Comparison of ENCODE assay signal across 8 mouse cellular contexts in genomic region chr10:52417299-52417997, GRCm38 (mm10). TPM values are rescaled to one million over a fixed set of nuclear protein-coding genes. Genes with fewer than 3 reads are reported as not detected.
DNase-seq lines count a peak whose midpoint lies in the region; ATAC-seq and TF ChIP-seq lines count a peak whose summit lies in the region.

Gene Nus1 (plus strand): TSS chr10:52417547.

- H3K27ac ChIP-seq in forebrain, postnatal 0 days (ENCODE audit: low read depth, low read length) = peak within 1 kb of the TSS; percentile 97
- peak within 1 kb of the TSS; percentile 92 for H3K27ac ChIP-seq in lung, embryonic 15.5 days

- peaks cover 16% of the 10 kb centered on the region for H3K4me1 ChIP-seq in G1E (ENCODE audit: insufficient read depth, low read depth, low read length)
- peaks cover 24% of the 10 kb centered on the region for H3K4me1 ChIP-seq in forebrain, postnatal 0 days (ENCODE audit: insufficient read depth)
- peaks cover 24% of the 10 kb centered on the region for H3K4me1 ChIP-seq in lung, embryonic 15.5 days

- H3K4me3 ChIP-seq in G1E (ENCODE audit: low read depth, low read length) = peak within 1 kb of the TSS; percentile 93
- peak within 1 kb of the TSS; percentile 88 for H3K4me3 ChIP-seq in forebrain, postnatal 0 days (ENCODE audit: low read depth, low read length)
- H3K4me3 ChIP-seq in lung, embryonic 15.5 days = peak within 1 kb of the TSS; percentile 100

- DNase-seq in G1E (ENCODE audit: low spot score) = peak; percentile 74
- peak; percentile 95 to 97 for DNase-seq in cerebellum, adult 18-20 months
- peak; percentile 100 for DNase-seq in forebrain, postnatal 0 days
- peak; percentile 98 for DNase-seq in heart, postnatal 4 days
- DNase-seq in layer of hippocampus, adult 8-10 months (ENCODE audit: low spot score in 2 of 2) = peak; percentile 95 to 96
- peak; percentile 94 for DNase-seq in ovary, adult 18-20 months (ENCODE audit: low spot score)
- peak; percentile 98 for DNase-seq in thymus, postnatal 0 days (ENCODE audit: low spot score)

- peak within 1 kb of the TSS; percentile 82 for H3K9ac ChIP-seq in forebrain, postnatal 0 days
- H3K9ac ChIP-seq in lung, embryonic 15.5 days = peak within 1 kb of the TSS; percentile 95

- peak within 1 kb of the TSS; percentile 70 for H3K4me2 ChIP-seq in forebrain, postnatal 0 days (ENCODE audit: low read depth)
- peak within 1 kb of the TSS; percentile 70 for H3K4me2 ChIP-seq in lung, embryonic 15.5 days

- peak; percentile 95 for ATAC-seq in G1E (ENCODE audit: extremely low read depth, insufficient number of reproducible peaks, low FRiP score, poor library complexity, severe bottlenecking)
- peak; percentile 98 for ATAC-seq in forebrain, postnatal 0 days
- peak; percentile 100 for ATAC-seq in lung, embryonic 15.5 days (ENCODE audit: borderline replicate concordance, extremely low read depth, low FRiP score, low TSS enrichment)

- no peaks in the 10 kb centered on the region for H3K9me3 ChIP-seq in G1E (replicated peaks)
- H3K9me3 ChIP-seq in forebrain, postnatal 0 days (ENCODE audit: low read length) = no peaks in the 10 kb centered on the region
- H3K9me3 ChIP-seq in lung, embryonic 15.5 days = no peaks in the 10 kb centered on the region

- 2% methylated on average over 67 of the region's 79 CpGs for WGBS in forebrain, postnatal 0 days
- WGBS in lung, embryonic 15.5 days = under 1% methylated on average over 79 of the region's 79 CpGs

- peaks cover 11% of the 10 kb centered on the region for H3K36me3 ChIP-seq in G1E (replicated peaks)
- no peaks in the 10 kb centered on the region for H3K36me3 ChIP-seq in forebrain, postnatal 0 days (ENCODE audit: insufficient read depth)
- H3K36me3 ChIP-seq in lung, embryonic 15.5 days = no peaks in the 10 kb centered on the region

- H3K27me3 ChIP-seq in G1E (ENCODE audit: insufficient read depth, low read length) = 0 out of 2 replicates have a peak, but pooled peaks cover 2% of the 10 kb centered on the region
- no peaks in the 10 kb centered on the region for H3K27me3 ChIP-seq in forebrain, postnatal 0 days (ENCODE audit: insufficient read depth, low read length)
- H3K27me3 ChIP-seq in lung, embryonic 15.5 days = no peaks in the 10 kb centered on the region

- TF ChIP-seq CTCF in G1E (IDR thresholded peaks at IDR 0.05; ENCODE audit: low read depth, low read length) = 0 out of 2 replicates have a peak, but pooled peaks have one; percentile 9
- TF ChIP-seq CTCF in forebrain, postnatal 0 days (IDR thresholded peaks at IDR 0.05; ENCODE audit: low read depth) = peak; percentile 94

RNA-seq across cellular contexts. Expression of gene Nus1, which starts in this region (rescaled TPM):
- total RNA-seq in G1E (2014; fragmentation: Nextera tagmentation) (8.3 and 12.0 TPM in 2 replicates), G1E (2017) (10.2 and 12.7 TPM in 2 replicates)
- polyA plus RNA-seq in G1E (2012) = 7.6 and 9.0 TPM in 2 replicates
- 21.2 and 31.8 TPM in 2 replicates for total RNA-seq in forebrain, postnatal 0 days (2014; rRNA removed)
- polyA plus RNA-seq in forebrain, postnatal 0 days (2015; fragmentation: Nextera tagmentation; extraction: Ambion mirVana) = 11.5 and 19.1 TPM in 2 replicates
- total RNA-seq in heart, postnatal 4 days (2021) = 10 to 100 TPM; 28.3 to 32.9 TPM
- total RNA-seq in layer of hippocampus, adult 8-10 months (2022) = 10 to 100 TPM; 55.9 to 75.5 (median 64.1) TPM
- 10.9 and 11.8 TPM in 2 replicates for polyA plus RNA-seq in lung, embryonic 15.5 days (2015; fragmentation: Nextera tagmentation; extraction: Ambion mirVana)
- polyA plus RNA-seq in thymus, postnatal 0 days (2015; fragmentation: Nextera tagmentation; extraction: Ambion mirVana) = 8.3 and 11.0 TPM in 2 replicates

Comparison
In these comparisons a context has a peak if more than half of its experiments do, and no peak if none do; other contexts are left out.
1. Peak in every context shown above with its lines: DNase-seq, ATAC-seq, H3K4me3 ChIP-seq and H3K27ac ChIP-seq.